Mouse (Mus musculus): ENCODE measurements around the gene Tec. TPM values are rescaled to one million over a fixed set of nuclear protein-coding genes. Genes with fewer than 3 reads are reported as not detected.

Tec gene
- polyA plus RNA-seq, 1 experiment from 2014 or later: 7.9 TPM

Other genes starting within 250 kb of the Tec start
- not detected in 2 replicates for gene Cnga1, start 224.2 kb downstream of the Tec start, polyA plus RNA-seq (2014; fragmentation: Nextera tagmentation; extraction: Ambion mirVana)
- gene Nipal1, start 220.7 kb downstream of the Tec start, polyA plus RNA-seq (2014; fragmentation: Nextera tagmentation; extraction: Ambion mirVana): 2.0 and 9.0 TPM in 2 replicates
- 0.11 and 0.12 TPM in 2 replicates for gene Txk, start 115.7 kb downstream of the Tec start, polyA plus RNA-seq (2014; fragmentation: Nextera tagmentation; extraction: Ambion mirVana)
- 24.9 and 25.5 TPM in 2 replicates for gene Slain2, start 45.8 kb upstream of the Tec start, polyA plus RNA-seq (2014; fragmentation: Nextera tagmentation; extraction: Ambion mirVana)
- not detected in 2 replicates for gene Gm10135, start 106.2 kb upstream of the Tec start, polyA plus RNA-seq (2014; fragmentation: Nextera tagmentation; extraction: Ambion mirVana)
- 1.8 and 1.9 TPM in 2 replicates for gene Slc10a4, start 138.4 kb upstream of the Tec start, polyA plus RNA-seq (2014; fragmentation: Nextera tagmentation; extraction: Ambion mirVana)